Mouse (Mus musculus) CD4-positive, CD25-positive, alpha-beta regulatory T cell (primary cell): Measurements from ENCODE around the gene Tnmd. TPM values are rescaled to one million over a fixed set of nuclear protein-coding genes. Genes with fewer than 3 reads are reported as not detected.

ENCODE experiments used
- polyA plus RNA-seq: library from polyadenylated mRNA; unstranded; fragments of 100-300 nt; shearing (Covaris generic); gene quantifications from one replicate; pipeline ENCODE4 v1.2.1, GENCODE M21; 2017

The Tnmd gene
- not detected for polyA plus RNA-seq

DNA sequence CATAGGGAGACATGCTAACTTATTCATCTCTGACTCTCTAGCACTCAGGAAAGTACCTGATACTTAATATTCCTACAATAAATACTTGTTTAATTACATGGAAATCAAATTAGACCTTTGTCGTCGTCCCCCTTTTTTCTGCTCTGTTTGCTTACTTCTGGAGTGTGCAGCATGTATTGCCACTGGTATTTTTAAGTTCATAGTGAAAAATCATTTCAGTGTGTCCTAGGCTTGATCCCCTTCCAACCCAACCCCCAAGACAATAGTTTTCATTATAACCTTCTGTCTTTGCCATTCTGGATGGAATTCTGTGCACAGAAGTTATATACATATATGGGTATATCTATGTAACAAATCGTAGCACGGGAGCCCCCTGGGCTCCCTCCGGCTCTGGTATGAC lies at the start of gene Tnmd:
Gene Tnmd (plus strand): TSS at position 301 of the 400 bp plus-strand sequence.

DNA sequence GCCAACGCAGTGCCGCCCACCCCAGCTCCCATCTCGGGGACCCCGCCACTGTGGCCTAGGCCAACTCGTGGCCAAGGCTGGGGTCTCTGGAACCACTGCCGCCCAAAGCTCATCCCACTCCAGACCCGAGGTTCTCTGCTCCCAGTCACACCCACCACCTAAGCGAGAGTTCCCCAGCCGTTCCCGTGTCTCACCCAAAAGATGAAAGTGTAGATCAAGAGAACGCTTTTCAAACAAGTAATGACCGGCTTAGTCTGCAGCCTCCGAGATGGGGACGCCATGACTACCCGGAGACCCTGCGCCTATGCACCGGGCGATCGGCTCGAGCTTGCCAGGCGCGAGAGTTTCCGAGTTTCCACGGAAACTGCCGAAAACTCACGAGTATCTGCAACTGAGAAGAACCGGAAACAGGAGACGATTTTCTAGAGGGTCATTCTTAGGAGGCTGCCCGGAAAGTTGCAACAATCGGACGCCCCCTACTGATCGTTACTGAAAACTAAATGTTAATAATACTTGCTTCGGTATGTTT lies 47.3 kb downstream of the Tnmd start, which contains the start of gene Tspan6:
Gene Tspan6 (minus strand): TSS at position 416 of the 529 bp plus-strand sequence.

DNA sequence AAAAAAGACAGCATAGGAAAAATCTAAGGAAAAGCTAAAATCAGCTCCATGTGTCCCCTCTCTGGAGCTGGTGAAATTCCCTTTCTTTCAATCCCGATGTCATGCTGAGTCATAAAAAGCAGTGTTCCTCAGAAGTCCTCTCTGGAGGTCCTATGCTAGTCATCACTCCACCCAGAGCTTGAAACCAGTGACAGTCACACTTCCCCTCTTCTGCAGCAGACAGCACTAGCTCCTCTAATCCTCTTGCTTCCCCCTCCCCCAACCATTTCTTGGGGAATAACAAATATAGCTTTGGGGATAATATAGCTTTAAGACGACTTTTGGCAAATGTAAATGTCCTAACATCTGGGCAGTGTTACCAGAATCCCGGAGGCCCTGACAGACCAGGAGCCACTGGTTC lies 57.5 kb downstream of the Tnmd start, which contains the start of gene Srpx2:
Gene Srpx2 (plus strand): TSS at position 166 of the 400 bp plus-strand sequence.

Other genes with a start within 250 kb of the Tnmd start
- gene Pcdh19, start 162.0 kb upstream of the Tnmd start, polyA plus RNA-seq: not detected
- gene Tspan6, start 47.4 kb downstream of the Tnmd start, polyA plus RNA-seq: 8.6 TPM
- not detected for gene Srpx2, start 57.4 kb downstream of the Tnmd start, polyA plus RNA-seq
- gene Sytl4, start 130.8 kb downstream of the Tnmd start, polyA plus RNA-seq: 0.47 TPM
- gene Cstf2, start 208.2 kb downstream of the Tnmd start, polyA plus RNA-seq: 48.9 TPM